Mouse (Mus musculus): ENCODE results near the gene Prmt7.

The Prmt7 gene

DNA sequence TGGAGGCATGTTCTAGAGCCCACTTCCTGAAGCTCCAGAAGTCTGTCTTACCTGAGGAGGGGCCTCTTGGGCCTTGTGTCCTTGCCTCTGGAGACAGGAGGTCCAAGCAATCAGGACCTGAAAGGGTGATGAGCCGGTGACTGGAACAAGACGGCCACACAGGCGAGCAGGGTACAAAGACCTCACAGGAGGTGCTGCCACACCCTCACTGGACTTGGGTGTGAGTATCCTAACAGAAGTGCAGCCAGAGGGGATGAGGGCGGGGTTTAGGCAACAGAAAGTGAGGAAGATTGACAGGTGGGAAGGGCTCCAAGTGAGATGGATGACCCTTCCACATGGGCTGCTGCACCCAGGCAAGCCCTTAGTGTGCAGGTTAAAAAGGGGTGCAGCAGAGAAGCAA is 70.1 kb downstream of the Prmt7 start:
- no peak for DNase-seq (ENCODE audit: extremely low spot score, low read depth, low spot score)

GRCm38 (mm10) chr8:106287445-106287844 is 76.7 kb downstream of the Prmt7 start:
- DNase-seq (ENCODE audit: extremely low spot score, low read depth, low spot score): no peak

- DNase-seq (ENCODE audit: extremely low spot score, low read depth, low spot score): no peak
Observed at GRCm38 (mm10) chr8:106288732-106289131, 78.0 kb downstream of the Prmt7 start.

DNA sequence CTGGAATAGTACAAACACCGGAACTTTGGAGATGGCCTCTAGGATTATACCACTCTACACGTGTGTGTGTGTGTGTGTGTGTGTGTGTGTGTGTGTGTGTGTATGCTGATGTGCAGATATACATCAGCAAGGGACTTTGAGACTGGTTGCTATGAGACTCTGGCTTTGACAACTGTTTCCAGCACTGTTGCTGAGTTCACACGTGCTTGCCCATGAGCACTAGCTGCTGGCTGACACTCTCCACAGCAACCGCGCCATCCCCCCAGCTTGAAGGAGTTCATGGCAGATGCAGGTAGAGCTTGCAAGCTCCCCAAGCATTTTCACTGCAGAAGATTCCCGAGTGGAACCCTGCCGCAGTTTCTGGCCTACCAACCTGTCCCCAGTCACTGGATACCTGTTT is 78.7 kb downstream of the Prmt7 start:
- DNase-seq (ENCODE audit: extremely low spot score, low read depth, low spot score): no peak

DNA sequence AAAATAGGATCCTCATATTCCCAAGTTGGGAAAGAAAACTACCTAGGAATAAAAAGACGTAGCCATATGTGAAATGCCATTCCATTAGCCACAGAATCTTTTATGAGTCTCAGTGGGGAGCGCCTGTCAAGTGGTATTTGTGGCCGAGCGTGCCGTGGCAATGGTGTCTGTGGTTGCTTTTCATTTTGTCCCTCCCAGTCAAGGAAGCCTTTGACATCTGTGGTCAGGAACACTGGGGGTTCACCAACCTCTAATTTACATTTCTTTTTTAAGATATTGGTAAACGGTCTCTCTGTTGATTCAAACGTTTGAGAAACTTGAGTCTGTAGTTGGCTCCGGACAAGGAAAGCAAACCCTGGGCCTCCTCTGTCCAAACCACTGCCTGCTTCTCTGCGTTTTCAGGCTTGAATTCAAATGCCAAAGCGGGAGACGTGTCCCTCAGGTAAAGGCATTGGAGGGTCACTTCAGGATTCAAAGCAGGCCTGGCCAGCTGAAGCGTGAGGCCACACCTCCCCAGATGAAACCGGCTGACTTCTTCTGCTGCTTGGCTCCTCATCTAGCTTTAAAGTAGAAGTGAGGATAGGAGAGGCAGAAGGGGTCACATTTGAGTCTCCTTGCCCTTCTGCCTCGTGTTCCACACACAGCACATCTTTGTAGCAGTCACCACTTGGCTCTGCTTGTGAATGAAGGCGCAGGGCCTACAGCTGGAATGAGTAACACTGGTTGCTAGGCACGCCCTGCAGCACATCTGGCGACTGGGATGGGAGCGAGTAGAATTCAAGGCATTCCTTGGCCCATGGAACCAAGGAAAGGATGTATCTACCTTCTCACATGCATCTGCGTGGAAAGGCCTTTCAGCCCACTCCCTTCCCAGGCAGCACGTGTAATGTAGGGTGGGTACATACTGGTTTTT is 82.0 kb downstream of the Prmt7 start:
- no peak for DNase-seq (ENCODE audit: extremely low spot score, low read depth, low spot score)

DNA sequence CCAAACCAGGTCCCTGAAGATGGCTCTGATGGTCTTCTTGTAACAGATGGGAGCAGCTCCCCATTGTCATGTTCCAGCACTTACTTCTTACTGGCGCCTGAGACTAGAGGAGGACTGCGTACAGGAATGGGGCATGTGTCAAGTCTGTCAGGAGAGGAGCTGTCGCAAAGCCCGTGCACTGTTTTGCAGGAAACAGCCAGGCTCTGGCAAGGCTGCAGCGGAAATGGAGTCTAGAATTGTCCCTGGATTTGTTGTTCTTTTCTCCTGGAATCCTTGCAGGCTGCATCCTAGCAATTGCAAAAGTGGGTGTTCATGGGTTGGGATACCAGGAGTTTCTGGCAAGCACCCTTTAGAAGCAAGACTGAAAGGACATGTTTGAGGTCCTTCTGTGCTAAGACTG is 87.5 kb downstream of the Prmt7 start:
- no peak for DNase-seq (ENCODE audit: extremely low spot score, low read depth, low spot score)

DNA sequence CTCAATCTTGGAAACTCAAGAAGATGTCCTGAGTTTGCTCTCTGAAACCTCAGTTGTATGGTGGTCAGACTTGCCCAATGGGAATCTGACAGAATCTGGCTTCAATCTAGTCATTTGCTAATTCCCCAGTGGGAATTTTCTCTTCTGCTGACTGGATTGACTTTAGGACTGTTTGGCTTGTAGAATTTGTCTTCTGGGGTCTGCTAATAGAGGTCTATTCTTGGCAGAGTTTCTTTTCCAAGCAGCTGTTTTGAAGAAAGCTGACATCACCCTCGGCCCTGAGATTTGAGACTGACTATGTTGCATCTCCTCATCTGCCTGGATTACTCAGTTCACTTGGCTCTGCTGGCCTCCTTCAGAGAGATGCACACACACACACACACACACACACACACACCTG is 88.1 kb downstream of the Prmt7 start:
- no peak for DNase-seq (ENCODE audit: extremely low spot score, low read depth, low spot score)

- DNase-seq (ENCODE audit: extremely low spot score, low read depth, low spot score): no peak
Observed at GRCm38 (mm10) chr8:106299686-106300085, 89.0 kb downstream of the Prmt7 start.

DNA sequence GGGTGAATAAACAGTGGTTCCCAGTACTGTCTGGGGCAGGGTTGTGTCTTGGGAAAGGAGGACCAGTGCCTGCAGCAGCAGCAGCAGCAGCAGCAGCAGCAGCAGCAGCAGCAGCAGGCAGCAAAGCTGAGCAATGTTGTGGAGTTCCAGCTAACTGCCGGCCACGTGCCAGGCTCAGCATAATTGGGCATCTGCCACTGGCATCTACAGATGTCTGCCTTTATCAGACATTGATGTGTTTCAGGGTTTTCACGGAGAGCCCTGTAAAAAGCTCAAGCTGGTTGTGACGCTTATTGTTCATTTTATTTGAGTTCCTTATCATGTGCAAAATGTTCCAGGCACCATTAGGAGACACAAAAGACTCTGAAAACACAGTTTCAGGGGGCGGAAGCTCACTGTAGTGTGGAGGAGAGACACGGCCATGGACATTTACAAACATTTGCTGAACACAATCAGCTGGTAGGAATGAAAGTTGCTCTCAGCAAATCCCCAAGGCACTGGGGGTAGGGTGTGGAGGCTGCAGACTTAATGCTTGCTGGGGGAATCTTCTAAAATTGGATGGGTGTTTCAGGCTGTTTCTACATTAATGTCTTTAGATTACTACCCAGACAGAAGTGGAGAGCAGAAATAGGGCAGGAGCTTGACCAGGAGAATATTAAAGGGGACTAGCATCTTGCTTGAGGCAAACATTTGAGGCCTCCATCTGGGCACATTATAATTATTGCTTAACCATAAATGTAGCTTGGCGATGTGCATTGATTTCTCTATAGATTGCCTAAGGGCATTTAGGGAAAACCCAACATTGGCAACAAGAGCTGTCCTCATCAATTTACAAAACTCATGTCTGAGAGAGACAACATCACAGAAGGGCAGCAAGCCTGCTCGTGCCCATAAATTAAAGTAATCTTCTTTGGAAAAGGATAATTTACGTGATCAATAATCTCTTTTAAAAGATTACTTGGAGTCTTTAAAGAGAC is 90.3 kb downstream of the Prmt7 start:
- DNase-seq (ENCODE audit: extremely low spot score, low read depth, low spot score): no peak

Data from hindlimb bud, embryonic 11.5 days (tissue).